Mouse (Mus musculus): ENCODE results near the gene AC170998.1. TPM values are rescaled to one million over a fixed set of nuclear protein-coding genes. Genes with fewer than 3 reads are reported as not detected.
"Not testable (repeated sequence)": the region's sequence is repeated elsewhere in the genome, so short reads cannot be mapped to it uniquely, and the experiment has no call there.

Gene AC170998.1
- total RNA-seq, 2 experiments from 2014 or later = 2.0 to 3.4 TPM

DNA sequence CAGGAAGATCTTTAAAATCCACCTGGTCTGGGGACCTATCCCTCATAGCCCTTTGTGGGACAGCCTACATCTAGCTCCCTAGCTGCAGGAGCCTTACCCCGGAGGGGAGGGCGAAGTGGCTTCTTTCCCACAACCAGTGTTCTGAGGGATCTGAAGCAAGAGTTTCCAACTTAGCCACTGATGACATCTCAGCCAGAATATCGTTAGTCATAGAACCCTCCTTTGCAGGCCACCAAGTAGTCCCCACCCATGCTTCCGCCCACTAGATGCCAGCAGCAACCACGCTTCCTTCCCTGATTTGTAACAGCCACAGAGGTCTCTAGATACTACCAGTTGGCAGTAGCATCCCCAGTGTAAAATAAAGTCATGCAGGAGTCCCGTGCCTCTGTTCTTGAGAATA, 24.7 kb downstream of the AC170998.1 start:
- intact Hi-C loops (cut with DNase I) = no loop called here
- no peak for DNase-seq

DNA sequence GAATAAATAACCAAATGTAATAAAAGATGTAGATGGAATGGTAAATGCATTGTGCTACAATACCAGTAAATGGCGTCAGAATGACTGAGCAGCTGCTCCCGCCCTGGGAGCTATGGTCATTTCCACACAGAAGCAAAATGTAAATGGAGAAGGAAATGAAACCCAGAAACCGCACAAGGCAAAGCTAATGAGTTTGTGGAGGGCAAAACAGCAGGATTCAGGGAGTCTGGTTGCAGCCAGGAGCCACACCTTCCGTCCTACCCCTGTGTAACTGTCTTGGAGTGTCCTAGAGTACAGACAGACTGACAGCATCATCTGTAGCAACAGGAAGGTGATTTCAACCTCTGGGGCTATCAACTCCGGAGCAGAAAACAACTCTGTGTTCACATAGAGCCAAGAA, 30.6 kb downstream of the AC170998.1 start:
- intact Hi-C loops (cut with DNase I) = no loop called here
- no peak for DNase-seq

GRCm38 (mm10) chr17:28757470-28757869, 31.6 kb downstream of the AC170998.1 start:
- intact Hi-C loops (cut with DNase I) = no loop called here
- DNase-seq = peak; percentile 33

DNA sequence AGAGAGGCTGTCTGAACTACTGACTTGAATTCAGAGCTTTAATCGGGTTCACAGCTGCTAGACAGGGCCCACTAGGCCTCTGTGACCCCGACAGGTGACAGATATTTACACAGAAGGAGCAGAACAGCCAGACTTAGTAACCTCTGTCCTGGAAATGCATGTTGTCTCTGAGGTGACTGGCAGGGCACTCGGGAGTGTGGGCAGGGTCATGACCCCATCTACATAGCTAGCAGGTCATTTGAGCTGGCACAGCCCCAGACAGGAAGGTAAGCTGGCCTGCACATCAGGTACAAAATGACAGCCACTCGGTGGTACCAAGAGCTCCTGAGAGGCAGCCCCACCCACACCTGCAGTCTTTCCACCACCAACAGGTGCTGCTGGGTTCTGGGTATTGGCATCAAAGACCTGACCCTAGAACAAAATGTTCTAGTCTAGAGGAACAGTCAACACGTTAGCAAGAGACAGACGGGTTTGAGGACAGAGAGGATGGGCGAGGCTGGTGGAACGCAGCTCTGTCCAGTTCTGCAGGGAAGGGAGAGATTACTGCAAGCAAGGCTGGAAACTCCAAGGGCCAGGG, 34.9 kb downstream of the AC170998.1 start:
- intact Hi-C loops (cut with DNase I) = loop anchor here (10.0 kb wide), 1 partner anchor 164 kb away; no protein-coding TSS in a partner anchor
- no peak for DNase-seq

GRCm38 (mm10) chr17:28761871-28762270, 36.0 kb downstream of the AC170998.1 start:
- intact Hi-C loops (cut with DNase I) = loop anchor here (10.0 kb wide), 1 partner anchor 163 kb away; no protein-coding TSS in a partner anchor
- peak; percentile 77 for DNase-seq

DNA sequence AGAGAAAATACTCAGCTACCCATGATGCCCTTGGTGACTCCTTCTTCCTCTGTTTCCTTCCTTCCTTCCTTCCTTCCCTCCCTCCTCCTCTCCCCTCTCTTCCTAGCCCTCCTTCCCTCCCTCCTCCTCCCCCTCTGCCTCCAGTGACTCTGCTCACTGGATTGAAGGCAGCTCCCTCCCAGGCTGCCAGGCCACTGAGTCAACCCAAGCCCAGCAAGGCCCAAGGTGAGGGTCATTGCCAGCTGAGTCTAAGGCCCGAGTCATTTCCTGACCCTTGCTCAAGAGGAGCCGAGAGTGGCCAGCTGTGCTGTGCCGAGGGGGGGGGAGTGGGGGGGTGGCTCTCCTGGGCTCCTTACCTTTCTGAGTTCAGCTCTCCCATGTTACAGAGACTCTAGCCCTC, 40.3 kb downstream of the AC170998.1 start:
- intact Hi-C loops (cut with DNase I) = loop anchor here (10.0 kb wide), 1 partner anchor 159 kb away; no protein-coding TSS in a partner anchor
- no peak for DNase-seq

DNA sequence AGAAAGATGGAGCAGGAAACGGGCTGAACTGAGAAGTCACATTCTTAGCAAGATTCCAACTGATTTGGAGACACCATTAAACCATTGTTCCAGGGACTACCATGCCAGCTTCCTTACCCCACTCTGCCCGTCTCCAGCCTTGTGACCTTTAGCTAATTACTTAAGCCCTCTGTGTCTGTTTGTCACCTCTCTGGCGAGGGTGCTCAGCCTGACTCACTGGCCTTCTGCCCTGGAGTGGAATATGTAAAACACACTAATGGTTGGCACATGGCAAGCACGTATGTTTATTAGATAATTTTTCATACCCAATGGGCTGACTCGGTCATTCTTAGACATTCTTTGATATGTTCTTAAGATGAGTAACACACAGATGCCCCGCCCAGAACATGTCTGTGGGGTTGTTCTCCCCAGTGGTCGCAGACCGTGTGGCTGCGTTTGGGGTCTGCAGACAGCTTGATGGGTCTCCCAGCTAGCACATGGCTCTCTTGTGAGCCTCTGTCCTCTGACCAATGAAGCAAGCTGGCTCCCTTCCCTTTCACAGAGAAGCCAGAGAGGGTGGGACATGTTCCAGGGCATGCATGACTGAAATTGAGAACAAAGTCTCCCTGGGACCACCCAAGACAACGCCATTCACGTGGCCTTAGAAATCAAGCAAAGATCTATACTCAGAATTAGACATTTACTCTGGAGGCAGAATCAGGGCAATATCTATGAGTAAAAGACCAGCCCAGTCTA, 41.1 kb downstream of the AC170998.1 start:
- intact Hi-C loops (cut with DNase I) = loop anchor here (10.0 kb wide), 1 partner anchor 158 kb away; no protein-coding TSS in a partner anchor

DNA sequence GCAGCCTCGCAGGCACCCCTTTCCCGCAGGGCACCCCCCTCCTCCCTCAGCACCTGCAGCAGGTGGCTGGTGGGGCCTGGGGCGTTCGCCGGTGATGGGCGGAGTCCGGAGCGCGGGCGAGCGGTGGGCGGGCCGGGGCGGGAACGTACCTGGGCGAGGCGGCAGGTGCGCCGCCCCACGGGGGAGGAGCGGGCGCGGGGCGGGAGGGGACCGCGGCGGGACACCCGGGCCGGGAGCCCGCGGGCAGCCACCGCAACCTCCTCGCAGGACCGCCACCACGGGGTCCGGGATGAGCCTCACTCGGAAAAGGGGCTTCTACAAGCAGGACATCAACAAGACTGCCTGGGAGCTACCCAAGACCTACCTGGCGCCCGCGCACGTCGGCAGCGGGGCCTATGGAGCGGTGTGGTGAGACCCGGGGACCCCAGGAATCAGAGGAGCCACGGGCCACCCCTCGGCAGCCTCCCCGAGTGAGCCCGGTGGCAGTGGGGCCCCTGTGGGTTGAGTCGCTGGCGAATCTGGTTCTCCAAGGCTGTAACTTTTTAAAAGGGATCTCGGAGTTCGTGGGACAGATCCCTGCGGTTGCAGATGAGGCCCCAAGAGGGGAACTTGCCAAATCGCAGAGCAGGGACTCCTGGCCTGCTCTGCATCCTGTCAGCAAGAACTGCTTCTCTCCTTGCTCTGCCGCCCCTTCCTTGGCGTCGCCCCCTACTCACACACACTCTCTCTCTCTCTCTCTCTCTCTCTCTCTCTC, 43.4 kb downstream of the AC170998.1 start, which contains the start of gene Mapk13:
Gene Mapk13 (plus strand): TSS at position 177 of the 754 bp plus-strand sequence.
- no peak for DNase-seq
- intact Hi-C loops (cut with DNase I) = loop anchor here (10.0 kb wide), 1 partner anchor 156 kb away; no protein-coding TSS in a partner anchor

More for the DNA sequence above, 41.1 kb downstream of the AC170998.1 start:
- DNase-seq = peak; percentile 33

DNA sequence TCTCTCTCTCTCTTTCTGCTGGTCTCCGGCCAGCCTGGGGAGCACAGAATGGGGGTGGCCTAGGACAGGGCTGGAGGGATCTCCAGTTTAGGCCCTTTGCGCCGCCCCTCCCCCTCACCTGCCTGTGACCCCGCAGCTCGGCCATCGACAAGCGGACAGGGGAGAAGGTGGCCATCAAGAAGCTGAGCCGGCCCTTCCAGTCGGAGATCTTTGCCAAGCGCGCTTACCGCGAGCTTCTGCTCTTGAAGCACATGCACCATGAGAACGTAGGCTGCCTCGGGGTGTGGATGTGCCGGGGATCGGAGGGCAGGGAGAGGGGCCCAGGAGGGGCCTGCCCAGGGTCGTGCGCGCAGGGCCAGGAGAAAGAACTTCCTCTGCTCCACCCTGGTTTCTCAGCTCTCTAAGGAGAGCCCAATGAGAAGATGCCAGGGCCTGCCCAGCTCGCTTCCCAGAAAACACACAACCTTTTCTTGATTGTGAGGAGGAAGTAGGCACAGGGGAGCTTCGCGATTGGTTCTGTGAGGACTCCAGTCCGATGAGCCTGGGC, 44.1 kb downstream of the AC170998.1 start:
- intact Hi-C loops (cut with DNase I) = loop anchor here (10.0 kb wide), 1 partner anchor 155 kb away; no protein-coding TSS in a partner anchor
- peak; percentile 27 for DNase-seq

- DNase-seq = no peak
- intact Hi-C loops (cut with DNase I) = no loop called here
Observed at GRCm38 (mm10) chr17:28771289-28771688, 45.4 kb downstream of the AC170998.1 start.

DNA sequence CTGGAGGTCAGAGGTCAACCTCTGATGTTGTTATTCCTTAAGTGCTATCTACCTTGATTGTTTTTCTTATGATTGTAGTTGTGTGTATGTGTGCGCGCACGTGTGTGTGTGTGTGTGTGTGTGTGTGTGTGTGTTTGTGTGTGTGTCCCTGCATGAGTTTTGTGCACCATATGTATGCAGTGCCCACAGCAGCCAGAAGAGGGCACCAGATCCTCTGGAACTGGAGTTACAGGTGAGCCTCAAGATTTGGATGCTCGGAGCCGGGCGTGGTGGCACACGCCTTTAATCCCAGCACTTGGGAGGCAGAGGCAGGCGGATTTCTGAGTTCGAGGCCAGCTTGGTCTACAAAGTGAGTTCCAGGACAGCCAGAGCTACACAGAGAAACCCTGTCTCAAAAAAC, 48.4 kb downstream of the AC170998.1 start:
- DNase-seq; intact Hi-C loops (cut with DNase I): not testable (repeated sequence)

- DNase-seq = no peak
- intact Hi-C loops (cut with DNase I) = no loop called here
Observed at GRCm38 (mm10) chr17:28775161-28775560, 49.3 kb downstream of the AC170998.1 start.

Other genes with a start within 250 kb of the AC170998.1 start
- gene Fkbp5, start 208.6 kb upstream of the AC170998.1 start, total RNA-seq (2021) = 10 to 100 TPM; 39.0 to 40.9 TPM
- gene Armc12, start 195.3 kb upstream of the AC170998.1 start, total RNA-seq (2021) = not detected
- gene Clpsl2, start 176.7 kb upstream of the AC170998.1 start, total RNA-seq (2021) = not detected
- not detected for gene Clps, start 165.3 kb upstream of the AC170998.1 start, total RNA-seq (2021)
- gene Lhfpl5, start 150.4 kb upstream of the AC170998.1 start, total RNA-seq (2021) = 1 to 10 TPM; 7.4 to 8.1 TPM
- 100 to 1,000 TPM; 127 to 133 TPM for gene Srpk1, start 103.4 kb upstream of the AC170998.1 start, total RNA-seq (2021)
- 10 to 100 TPM in 1 of 2 experiments, 1 to 10 TPM in 1; 6.2 to 10.4 TPM for gene Slc26a8, start 35.9 kb upstream of the AC170998.1 start, total RNA-seq (2021)
- 10 to 100 TPM; 46.5 to 53.2 TPM for gene Mapk14, start 34.8 kb upstream of the AC170998.1 start, total RNA-seq (2021)
- gene Mapk13, start 43.2 kb downstream of the AC170998.1 start, total RNA-seq (2021) = under 1 TPM; 0.72 to 0.83 TPM
- gene Brpf3, start 75.0 kb downstream of the AC170998.1 start, total RNA-seq (2021) = 10 to 100 TPM; 40.4 to 41.5 TPM
- gene Pnpla1, start 132.3 kb downstream of the AC170998.1 start, total RNA-seq (2021) = under 1 TPM; 0.22 to 0.42 TPM
- 1 to 10 TPM; 3.0 to 6.7 TPM for gene 4930539E08Rik, start 189.2 kb downstream of the AC170998.1 start, total RNA-seq (2021)
- not detected for gene Pxt1, start 217.8 kb downstream of the AC170998.1 start, total RNA-seq (2021)
- gene Kctd20, start 225.9 kb downstream of the AC170998.1 start, total RNA-seq (2021) = 100 to 1,000 TPM in 1 of 2 experiments, 10 to 100 TPM in 1; 99.1 to 109 TPM